Mouse (Mus musculus) small intestine, adult 2 months (tissue): ENCODE results near the gene Cdh4.

ENCODE experiments used
- CTCF ChIP-seq: fragments of 200-500 bp; IDR thresholded peaks from 2 replicates; pipeline ENCODE4 v1.5.1; 2012; ENCODE audit warnings: low read depth, mild to moderate bottlenecking, control low read depth, inconsistent platforms, low read length, moderate library complexity, mixed read lengths; ENCODE audit not compliant: insufficient replicate concordance, insufficient read length; ENCODE audit errors: extremely low read depth
- POLR2A ChIP-seq: fragments of 200-500 bp; IDR thresholded peaks from 2 replicates; pipeline ENCODE4 v1.6.1; 2012; ENCODE audit warnings: low read depth, mild to moderate bottlenecking, control low read depth, inconsistent platforms, low read length, moderate library complexity

DNA sequence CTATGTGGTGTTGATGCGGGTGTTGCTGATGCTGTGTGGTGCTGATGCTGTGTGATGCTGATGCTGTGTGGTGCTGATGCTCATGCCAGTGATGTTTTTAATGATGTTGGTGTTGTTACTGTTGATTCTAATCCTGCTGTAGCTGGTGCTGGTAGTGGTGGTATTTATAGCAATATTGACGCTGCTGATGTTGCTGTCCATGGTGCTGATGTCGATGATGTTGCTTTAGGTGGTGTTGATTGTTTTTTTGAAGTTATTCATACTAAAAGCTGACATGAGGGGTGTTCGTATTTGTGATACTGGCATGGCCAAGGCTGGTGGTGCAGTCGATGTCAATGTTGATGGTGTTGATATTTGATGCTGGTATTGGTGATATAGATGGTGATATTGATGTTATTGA lies 173.7 kb downstream of the Cdh4 start:
- TF ChIP-seq POLR2A: no peak
- TF ChIP-seq CTCF: no peak
